Mouse (Mus musculus) limb, embryonic 14.5 days (tissue): ENCODE data around the gene Atpaf1. TPM values are rescaled to one million over a fixed set of nuclear protein-coding genes. Genes with fewer than 3 reads are reported as not detected.

Source experiments
- ATAC-seq: fragments of 200-750 bp; cut with Nextera tagmentation; 2 replicates; pipeline ENCODE4 v1.8.0; 2017; ENCODE audit warnings: low read depth, moderate number of reproducible peaks, moderate TSS enrichment; ENCODE audit not compliant: low FRiP score
- DNase-seq: peaks from one replicate; pipeline ENCODE4 v3.0.0-alpha.2; 2015; ENCODE audit warnings: low spot score
- H3K27ac ChIP-seq: fragments of 300-500 bp; sonication (generic); replicated peaks from 2 replicates; pipeline ENCODE4 v1.5.1; 2014; ENCODE audit warnings: low read depth, mild to moderate bottlenecking, low read length, moderate library complexity, mixed read lengths
- H3K27me3 ChIP-seq: fragments of 300-500 bp; sonication (generic); 2 replicates; pipeline ENCODE4 v1.6.1; 2014; ENCODE audit warnings: low read length, mixed read lengths; ENCODE audit not compliant: control insufficient read depth, insufficient read depth
- H3K36me3 ChIP-seq: fragments of 300-500 bp; sonication (generic); 2 replicates; pipeline ENCODE4 v1.6.1; 2014; ENCODE audit warnings: mild to moderate bottlenecking, low read length, moderate library complexity, mixed read lengths; ENCODE audit not compliant: control insufficient read depth, insufficient read depth
- H3K4me1 ChIP-seq: fragments of 300-500 bp; sonication (generic); 2 replicates; pipeline ENCODE4 v1.6.1; 2014; ENCODE audit warnings: antibody characterized with exemption, low read length, mixed read lengths; ENCODE audit not compliant: control insufficient read depth, insufficient read depth
- H3K4me2 ChIP-seq: fragments of 300-500 bp; sonication (generic); replicated peaks from 2 replicates; pipeline ENCODE4 v1.6.1; 2014; ENCODE audit warnings: low read depth, mild to moderate bottlenecking, low read length, moderate library complexity; ENCODE audit not compliant: severe bottlenecking
- H3K4me3 ChIP-seq: fragments of 300-500 bp; sonication (generic); replicated peaks from 2 replicates; pipeline ENCODE4 v1.5.1; 2014; ENCODE audit warnings: low read length
- H3K9ac ChIP-seq: fragments of 300-500 bp; sonication (generic); 2 replicates; pipeline ENCODE4 v1.6.1; 2014; ENCODE audit warnings: mild to moderate bottlenecking, low read depth, low read length, moderate library complexity; ENCODE audit not compliant: severe bottlenecking
- H3K9me3 ChIP-seq: fragments of 300-500 bp; sonication (generic); 2 replicates; pipeline ENCODE4 v1.6.1; 2016; ENCODE audit warnings: low read length; ENCODE audit not compliant: control insufficient read depth
- POLR2A ChIP-seq: fragments of 200-500 bp; IDR thresholded peaks from 2 replicates; pipeline ENCODE4 v1.8.0; 2012; ENCODE audit warnings: inconsistent platforms, mild to moderate bottlenecking, moderate library complexity, borderline replicate concordance; ENCODE audit not compliant: insufficient read depth, insufficient read length; ENCODE audit errors: extremely low read depth
- WGBS: fragments of 180-500 bp; shearing (Covaris S2); extraction: QIAGEN DNeasy Blood & Tissue Kit; methylation state at CpG from one replicate; pipeline ENCODE4 v1.1.7; 2014; 5-methylcytosine and 5-hydroxymethylcytosine counted together
- polyA plus RNA-seq, 2 experiments: library from polyadenylated mRNA; depleted of rRNA in 1 of 2; stranded (reverse) in 1 of 2; unstranded in 1 of 2; fragments of >200 nt; fragmentation: Nextera tagmentation in 1 of 2; extraction: Ambion mirVana in 1 of 2; gene quantifications; 2 replicates each; pipeline versions ENCODE4 v1.2.1 to v1.2.3; 2012 to 2014

Atpaf1 gene
- polyA plus RNA-seq, 2 experiments: 29.9 to 57.1 TPM

- no peaks in the 10 kb centered on the region for H3K9me3 ChIP-seq
- 90% methylated on average over 11 of the region's 11 CpGs for WGBS
- no peaks in the 10 kb centered on the region for H3K4me1 ChIP-seq
- H3K4me3 ChIP-seq: no peak overlapping the region
- no peaks in the 10 kb centered on the region for H3K27me3 ChIP-seq
- peaks cover 56% of the 10 kb centered on the region for H3K36me3 ChIP-seq
- DNase-seq: no peak
- H3K27ac ChIP-seq: no peak overlapping the region
- H3K4me2 ChIP-seq: no peak overlapping the region
- no peak overlapping the region for H3K9ac ChIP-seq
- ATAC-seq: no peak
- TF ChIP-seq POLR2A: no peak
Measured at GRCm38 (mm10) chr4:115764581-115764980, 20.0 kb upstream of the Atpaf1 start.

GRCm38 (mm10) chr4:115767647-115768467 lies 16.8 kb upstream of the Atpaf1 start:
- no peaks in the 10 kb centered on the region for H3K9me3 ChIP-seq
- H3K4me3 ChIP-seq: no peak overlapping the region
- H3K27me3 ChIP-seq: no peaks in the 10 kb centered on the region
- no peak overlapping the region for H3K27ac ChIP-seq
- no peaks in the 10 kb centered on the region for H3K4me1 ChIP-seq
- no peak overlapping the region for H3K9ac ChIP-seq
- DNase-seq (no peak), ATAC-seq (no peak)
- H3K36me3 ChIP-seq: peaks cover 55% of the 10 kb centered on the region
- WGBS: 68% methylated on average over 11 of the region's 11 CpGs
- no peak for TF ChIP-seq POLR2A
- no peak overlapping the region for H3K4me2 ChIP-seq

- no peaks in the 10 kb centered on the region for H3K4me1 ChIP-seq
- H3K4me3 ChIP-seq: no peak overlapping the region
- no peak for TF ChIP-seq POLR2A
- H3K9me3 ChIP-seq: no peaks in the 10 kb centered on the region
- 0 out of 2 replicates have a peak, but pooled peaks cover 21% of the 10 kb centered on the region for H3K36me3 ChIP-seq
- DNase-seq (no peak), ATAC-seq (no peak)
- no peak overlapping the region for H3K27ac ChIP-seq
- no peak overlapping the region for H3K9ac ChIP-seq
- H3K27me3 ChIP-seq: no peaks in the 10 kb centered on the region
- 79% methylated on average over 6 of the region's 6 CpGs for WGBS
- no peak overlapping the region for H3K4me2 ChIP-seq
Measured at GRCm38 (mm10) chr4:115775056-115775455, 9.6 kb upstream of the Atpaf1 start.

- 91% methylated on average over 2 of the region's 2 CpGs for WGBS
- Histone ChIP-seq H3K36me3 (0 out of 2 replicates have a peak, but pooled peaks cover 13% of the 10 kb centered on the region), H3K4me2 (no peak overlapping the region), H3K27me3 (no peaks in the 10 kb centered on the region), H3K9me3 (no peaks in the 10 kb centered on the region), H3K27ac (no peak overlapping the region), H3K9ac (no peak overlapping the region), H3K4me3 (no peak overlapping the region), H3K4me1 (no peaks in the 10 kb centered on the region)
- DNase-seq (no peak), ATAC-seq (no peak)
- TF ChIP-seq POLR2A: no peak
Measured at GRCm38 (mm10) chr4:115777627-115778026, 7.0 kb upstream of the Atpaf1 start.

- no peaks in the 10 kb centered on the region for H3K4me1 ChIP-seq
- no peak overlapping the region for H3K27ac ChIP-seq
- no peak for ATAC-seq
- no peak for TF ChIP-seq POLR2A
- H3K27me3 ChIP-seq: no peaks in the 10 kb centered on the region
- H3K4me2 ChIP-seq: no peak overlapping the region
- H3K9ac ChIP-seq: no peak overlapping the region
- 56% methylated on average over 6 of the region's 6 CpGs for WGBS
- H3K9me3 ChIP-seq: no peaks in the 10 kb centered on the region
- 0 out of 2 replicates have a peak, but pooled peaks cover 4% of the 10 kb centered on the region for H3K36me3 ChIP-seq
- DNase-seq: no peak
- no peak overlapping the region for H3K4me3 ChIP-seq
Measured at GRCm38 (mm10) chr4:115780269-115780668, 4.3 kb upstream of the Atpaf1 start.
